ENCODE assay signal across 10 mouse cellular contexts in the genomic region with DNA sequence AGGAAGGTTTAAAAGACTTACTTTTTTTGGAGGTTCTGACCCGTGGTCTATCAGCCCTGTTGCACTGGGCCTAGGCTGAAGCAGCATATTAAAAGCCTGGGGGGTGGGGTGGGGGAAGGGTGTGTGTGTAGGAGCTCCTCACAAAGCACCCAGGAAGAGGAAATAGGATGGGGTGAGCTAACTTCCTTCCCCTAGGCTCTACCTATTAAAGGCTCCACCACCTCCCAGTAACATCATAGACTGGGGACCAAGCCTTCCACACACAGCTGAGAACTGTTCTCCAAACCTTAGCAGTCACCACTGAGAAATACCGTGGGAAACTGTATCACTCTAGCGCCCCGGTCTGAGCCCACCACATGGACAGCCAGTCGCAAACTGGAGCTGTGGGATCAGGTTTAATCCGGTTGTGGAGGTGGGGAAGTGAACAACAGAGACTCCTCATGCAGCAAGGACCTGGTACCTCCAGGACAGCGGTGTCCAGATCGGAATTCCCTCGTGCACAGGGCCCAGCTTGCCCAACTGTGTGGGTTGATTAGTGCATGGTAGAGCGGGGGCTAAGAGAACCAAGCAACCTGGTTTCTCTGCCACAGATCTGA. TPM values are rescaled to one million over a fixed set of nuclear protein-coding genes. Genes with fewer than 3 reads are reported as not detected.
A peak's percentile ranks its signal among the peaks of the same experiment; 100 is the strongest.
DNase-seq lines count a peak whose midpoint lies in the region; ATAC-seq and TF ChIP-seq lines count a peak whose summit lies in the region.
"Had no signal": no experiment of that assay in that cellular context is flagged by ENCODE, and none has a peak within 500 bp of the region (broad histone marks: within the 10 kb centered on the region; RNA-seq: fewer than 3 reads in every experiment).

No protein-coding gene starts in this region.

- no peak overlapping the region for H3K4me3 ChIP-seq in heart, embryonic 13.5 days
- H3K4me3 ChIP-seq in ES-E14 (ENCODE audit: insufficient read depth in 1 of 2, low read depth in 1 of 2, low read length in 2 of 2, poor library complexity in 1 of 2, severe bottlenecking in 1 of 2) = peak overlapping the region; percentile 70 to 81
- no peak overlapping the region for H3K4me3 ChIP-seq in hindbrain, embryonic 14.5 days (replicated peaks; ENCODE audit: low read length)
- H3K4me3 ChIP-seq: erythroblast, embryonic 14.5 days; lung, embryonic 15.5 days had no signal

- in situ Hi-C loops in ES-E14 (cut with MboI; ENCODE audit: low sequenced_read_pairs in 2 of 2, unreplicated experiment in 2 of 2) = no loop called here

- H3K4me1 ChIP-seq in heart, embryonic 13.5 days = peaks cover 12% of the 10 kb centered on the region
- H3K4me1 ChIP-seq in ES-E14 (ENCODE audit: control insufficient read depth in 2 of 2, insufficient read depth in 2 of 2, low read length in 2 of 2, poor library complexity in 1 of 2) = 0 out of 4 replicates have a peak, but pooled peaks cover 0 to 6% of the 10 kb centered on the region in 2 experiments
- peaks cover 13% of the 10 kb centered on the region for H3K4me1 ChIP-seq in hindbrain, embryonic 14.5 days (replicated peaks; ENCODE audit: control insufficient read depth, insufficient read depth, low read length)

- no peak overlapping the region; the same call in 1 of the 2 replicates for H3K9ac ChIP-seq in heart, embryonic 13.5 days
- peak overlapping the region; percentile 88 for H3K9ac ChIP-seq in ES-E14 (ENCODE audit: insufficient read depth, low read depth, low read length, poor library complexity, severe bottlenecking)
- H3K9ac ChIP-seq in hindbrain, embryonic 14.5 days = no peak overlapping the region
- H3K9ac ChIP-seq: lung, embryonic 15.5 days had no signal

- peak overlapping the region; percentile 36 for H3K27ac ChIP-seq in heart, embryonic 13.5 days (replicated peaks)
- no peak overlapping the region for H3K27ac ChIP-seq in ES-E14 (ENCODE audit: insufficient read depth, low read depth, low read length, poor library complexity, severe bottlenecking)
- peak overlapping the region; percentile 70 for H3K27ac ChIP-seq in hindbrain, embryonic 14.5 days

- H3K27me3 ChIP-seq in heart, embryonic 13.5 days (replicated peaks) = no peaks in the 10 kb centered on the region
- H3K27me3 ChIP-seq in hindbrain, embryonic 14.5 days (ENCODE audit: control insufficient read depth, insufficient read depth, low read length) = no peaks in the 10 kb centered on the region
- H3K27me3 ChIP-seq: lung, embryonic 15.5 days had no signal

- H3K9me3 ChIP-seq in heart, embryonic 13.5 days = no peaks in the 10 kb centered on the region
- H3K9me3 ChIP-seq in ES-E14 (ENCODE audit: control insufficient read depth, insufficient read depth, low read depth, low read length) = no peaks in the 10 kb centered on the region
- no peaks in the 10 kb centered on the region for H3K9me3 ChIP-seq in hindbrain, embryonic 14.5 days (ENCODE audit: control insufficient read depth, low read length)
- H3K9me3 ChIP-seq: lung, embryonic 15.5 days had no signal

- 72% methylated on average over 10 of the region's 10 CpGs for WGBS in heart, embryonic 13.5 days
- WGBS in hindbrain, embryonic 14.5 days = 84% methylated on average over 10 of the region's 10 CpGs

- no peak for ATAC-seq in heart, embryonic 13.5 days (ENCODE audit: extremely low read depth, insufficient number of reproducible peaks, low FRiP score, low TSS enrichment)
- ATAC-seq in hindbrain, embryonic 14.5 days (ENCODE audit: low FRiP score) = no peak
- no peak for ATAC-seq in megakaryocyte progenitor cell, adult 5-6 weeks (replicated peaks; ENCODE audit: poor library complexity)

- no peak overlapping the region for H3K4me2 ChIP-seq in heart, embryonic 13.5 days
- no peak overlapping the region; the same call in 1 of the 2 replicates for H3K4me2 ChIP-seq in hindbrain, embryonic 14.5 days (replicated peaks)
- H3K4me2 ChIP-seq: lung, embryonic 15.5 days had no signal

- no peak for DNase-seq in heart, adult 18-20 months
- DNase-seq in ES-E14 (ENCODE audit: low read depth, low spot score) = no peak
- DNase-seq in hindbrain, embryonic 14.5 days (ENCODE audit: low spot score) = no peak
- peak; percentile 48 for DNase-seq in naive thymus-derived CD4-positive, alpha-beta T cell, adult 2 months (ENCODE audit: low read depth)
- no peak for DNase-seq in right cerebral cortex, adult 18-20 months
- DNase-seq in left cerebral cortex, adult 9 months (ENCODE audit: low spot score in 2 of 2) = no peak

- H3K36me3 ChIP-seq in heart, embryonic 13.5 days = no peaks in the 10 kb centered on the region
- H3K36me3 ChIP-seq in ES-E14 (ENCODE audit: control insufficient read depth, insufficient read depth, low read length, poor library complexity, severe bottlenecking) = peaks cover 12% of the 10 kb centered on the region; the same call in 1 of the 2 replicates
- no peaks in the 10 kb centered on the region for H3K36me3 ChIP-seq in hindbrain, embryonic 14.5 days (replicated peaks; ENCODE audit: control insufficient read depth, insufficient read depth)
- H3K36me3 ChIP-seq: lung, embryonic 15.5 days had no signal

TF ChIP-seq in ES-E14, 5 proteins besides CTCF, POLR2A, EP300 and RAD21:
- TF ChIP-seq HCFC1 (IDR thresholded peaks at IDR 0.05; ENCODE audit: borderline replicate concordance, insufficient read depth, low read length) (no peak), CHD2 (IDR thresholded peaks at IDR 0.05; ENCODE audit: low read depth, low read length) (no peak), MAFK (IDR thresholded peaks at IDR 0.05; ENCODE audit: insufficient read depth, low read depth, low read length) (no peak), ZC3H11A (IDR thresholded peaks at IDR 0.05; ENCODE audit: borderline replicate concordance, low read depth, low read length) (no peak), ZNF384 (IDR thresholded peaks at IDR 0.05; ENCODE audit: low read depth, low read length) (no peak)

RNA-seq across cellular contexts. Expression of a gene that starts 6.5 kb away (rescaled TPM):
- polyA plus RNA-seq in heart, embryonic 13.5 days (2015; fragmentation: Nextera tagmentation; extraction: Ambion mirVana) = 14.7 and 15.0 TPM in 2 replicates
- 10 to 100 TPM; 10.6 to 12.7 TPM for total RNA-seq in heart, adult 18-20 months (2021)
- total RNA-seq in ES-E14 (2012; rRNA removed) = 16.3 and 20.8 TPM in 2 replicates
- polyA plus RNA-seq in hindbrain, embryonic 14.5 days (2014; fragmentation: Nextera tagmentation; extraction: Ambion mirVana) = 47.3 and 47.5 TPM in 2 replicates
- total RNA-seq in megakaryocyte progenitor cell, adult 5-6 weeks (2015) = 15.0 and 18.9 TPM in 2 replicates
- total RNA-seq in megakaryocyte progenitor cell, adult 5-6 weeks (2017) = 19.8 and 21.2 TPM in 2 replicates

RNA-seq across cellular contexts. Expression of a gene that starts 38.1 kb away (rescaled TPM):
- polyA plus RNA-seq in heart, embryonic 13.5 days (2015; fragmentation: Nextera tagmentation; extraction: Ambion mirVana) = 523 and 604 TPM in 2 replicates
- 1,000 to 10,000 TPM; 1,409 to 1,497 TPM for total RNA-seq in heart, adult 18-20 months (2021)
- total RNA-seq in ES-E14 (2012; rRNA removed) = 206 and 242 TPM in 2 replicates
- polyA plus RNA-seq in hindbrain, embryonic 14.5 days (2014; fragmentation: Nextera tagmentation; extraction: Ambion mirVana) = 441 and 514 TPM in 2 replicates
- total RNA-seq in megakaryocyte progenitor cell, adult 5-6 weeks (2015) = 120 and 129 TPM in 2 replicates
- 209 and 291 TPM in 2 replicates for total RNA-seq in megakaryocyte progenitor cell, adult 5-6 weeks (2017)

RNA-seq across cellular contexts. Expression of a gene that starts 38.3 kb away (rescaled TPM):
- 21.9 and 24.0 TPM in 2 replicates for polyA plus RNA-seq in heart, embryonic 13.5 days (2015; fragmentation: Nextera tagmentation; extraction: Ambion mirVana)
- total RNA-seq in heart, adult 18-20 months (2021) = 1 to 10 TPM; 5.8 to 6.5 TPM
- total RNA-seq in ES-E14 (2012; rRNA removed) = 56.6 and 58.5 TPM in 2 replicates
- 29.5 and 30.9 TPM in 2 replicates for polyA plus RNA-seq in hindbrain, embryonic 14.5 days (2014; fragmentation: Nextera tagmentation; extraction: Ambion mirVana)
- total RNA-seq in megakaryocyte progenitor cell, adult 5-6 weeks (2015) = 8.8 and 9.3 TPM in 2 replicates
- 20.5 and 21.9 TPM in 2 replicates for total RNA-seq in megakaryocyte progenitor cell, adult 5-6 weeks (2017)

Comparison
In these comparisons a context has a peak if more than half of its experiments do, and no peak if none do; other contexts are left out.
1. H3K4me3 ChIP-seq: peak in ES-E14 (2 of 2); none in heart, embryonic 13.5 days (single experiment) and hindbrain, embryonic 14.5 days (single experiment).